Mouse (Mus musculus) C2C12 (cell line): Measurements from ENCODE around the gene Cic.

Source experiments
- CTCF ChIP-seq: IDR thresholded peaks from one replicate; pipeline ENCODE4 v1.5.1; 2011; ENCODE audit not compliant: control insufficient read depth, insufficient read depth, insufficient read length
- MYOG ChIP-seq: IDR thresholded peaks from one replicate; pipeline ENCODE4 v1.6.1; 2011; ENCODE audit not compliant: control insufficient read depth, insufficient read length; ENCODE audit errors: extremely low read depth

GRCm38 (mm10) chr7:25303003-25303684 lies 35.6 kb downstream of the Cic start:
- TF ChIP-seq CTCF (no peak), MYOG (no peak)
